Comparison of ENCODE assay signal across 21 mouse cellular contexts in the genomic region with DNA sequence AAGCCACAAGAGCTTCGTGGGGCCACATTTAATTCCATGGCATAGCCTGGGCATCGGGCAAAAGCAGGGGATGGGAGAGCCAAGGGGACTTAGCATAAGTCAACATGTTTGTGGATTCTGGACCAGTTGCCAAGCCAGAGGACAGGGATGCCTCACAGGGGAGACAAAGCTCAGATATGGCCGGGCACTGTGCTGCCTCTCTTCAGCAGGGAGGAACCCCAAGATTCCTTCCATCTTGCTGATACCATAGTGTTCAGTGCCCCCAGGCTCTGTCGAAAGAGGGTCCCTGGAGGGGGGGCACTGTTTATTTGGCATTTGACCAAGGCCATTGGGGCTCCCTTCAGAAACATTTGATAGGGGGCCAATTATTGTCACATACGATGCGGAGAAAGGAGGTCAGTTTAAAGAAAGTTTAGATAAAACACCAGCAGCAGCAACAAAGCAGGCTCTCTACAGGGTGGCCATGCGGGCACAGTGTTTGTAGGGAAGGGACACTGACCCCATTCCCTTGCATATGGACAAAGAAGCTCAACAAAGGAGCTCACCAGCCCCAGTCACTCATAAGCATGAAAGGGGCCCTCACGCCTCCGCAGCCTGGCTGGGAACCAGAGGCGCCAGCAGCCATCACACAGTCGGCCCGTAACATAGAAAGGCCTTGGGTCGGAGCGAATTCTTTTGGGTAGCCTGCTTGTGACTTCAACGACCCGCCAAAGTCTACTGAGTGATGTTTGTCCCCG.
DNase-seq lines count a peak whose midpoint lies in the region; ATAC-seq lines count a peak whose summit lies in the region.
"Had no signal": no experiment of that assay in that cellular context is flagged by ENCODE, and none has a peak within 500 bp of the region (broad histone marks: within the 10 kb centered on the region; RNA-seq: fewer than 3 reads in every experiment).

No protein-coding gene starts in this region.

- H3K36me3 ChIP-seq in forebrain, embryonic 13.5 days (ENCODE audit: poor library complexity, severe bottlenecking): no peaks in the 10 kb centered on the region
- H3K36me3 ChIP-seq in hindbrain, embryonic 16.5 days (ENCODE audit: control insufficient read depth, insufficient read depth, low read length): no peaks in the 10 kb centered on the region
- no peaks in the 10 kb centered on the region for H3K36me3 ChIP-seq in liver, embryonic 12.5 days
- H3K36me3 ChIP-seq: liver, embryonic 13.5 days; neural tube, embryonic 12.5 days had no signal

- no peaks in the 10 kb centered on the region for H3K27me3 ChIP-seq in forebrain, embryonic 13.5 days
- H3K27me3 ChIP-seq in hindbrain, embryonic 16.5 days (replicated peaks; ENCODE audit: control insufficient read depth, insufficient read depth, low read length): no peaks in the 10 kb centered on the region
- H3K27me3 ChIP-seq in liver, embryonic 12.5 days (replicated peaks): no peaks in the 10 kb centered on the region
- H3K27me3 ChIP-seq: liver, embryonic 13.5 days; neural tube, embryonic 12.5 days had no signal

- ATAC-seq in forebrain, embryonic 13.5 days: peak; percentile 72; the same call in 1 of the 2 replicates
- peak; percentile 60 for ATAC-seq in hindbrain, embryonic 16.5 days
- ATAC-seq in liver, embryonic 12.5 days: no peak

- 40% methylated on average over 17 of the region's 17 CpGs for WGBS in forebrain, embryonic 13.5 days
- WGBS in hindbrain, embryonic 16.5 days: 29% methylated on average over 17 of the region's 17 CpGs
- 81% methylated on average over 17 of the region's 17 CpGs for WGBS in liver, embryonic 12.5 days (ENCODE audit: insufficient replicate concordance)

- 0 out of 2 replicates have a peak overlapping the region, but pooled peaks have one; percentile 13 for H3K27ac ChIP-seq in brown adipose tissue, adult 24 weeks (replicated peaks; ENCODE audit: low read depth, low read length)
- no peak overlapping the region; the same call in 1 of the 2 replicates for H3K27ac ChIP-seq in forebrain, embryonic 13.5 days
- H3K27ac ChIP-seq in hindbrain, embryonic 16.5 days (ENCODE audit: low read depth, low read length): no peak overlapping the region
- H3K27ac ChIP-seq in liver, embryonic 12.5 days: no peak overlapping the region
- H3K27ac ChIP-seq: liver, embryonic 13.5 days; neural tube, embryonic 12.5 days had no signal

- H3K4me3 ChIP-seq in brown adipose tissue, adult 24 weeks (ENCODE audit: insufficient read depth, low read depth, low read length): no peak overlapping the region
- H3K4me3 ChIP-seq in forebrain, embryonic 13.5 days: no peak overlapping the region
- H3K4me3 ChIP-seq in hindbrain, embryonic 16.5 days (ENCODE audit: low read length): no peak overlapping the region
- no peak overlapping the region for H3K4me3 ChIP-seq in liver, embryonic 12.5 days
- H3K4me3 ChIP-seq: liver, embryonic 13.5 days; neural tube, embryonic 12.5 days had no signal

- DNase-seq in embryo, embryonic 10 days (ENCODE audit: low spot score): peak; percentile 47
- no peak for DNase-seq in embryo, embryonic 9.5 days (ENCODE audit: extremely low spot score)
- no peak for DNase-seq in lung, postnatal 36 days
- no peak for DNase-seq in left cerebral cortex, adult 18-20 months (ENCODE audit: low spot score in 2 of 2)
- DNase-seq: B cell, adult 2 months; cerebellum, adult 9-10 months; gastrocnemius, postnatal 14 days; heart, postnatal 36 days; kidney, adult 8-10 months; kidney, postnatal 36 days; left cerebral cortex, postnatal 4 days; liver, embryonic 13.5 days; lung, postnatal 10 days; right cerebral cortex, postnatal 4 days; thymus, adult 18-20 months had no signal

- H3K4me1 ChIP-seq in brown adipose tissue, adult 24 weeks (ENCODE audit: control insufficient read depth, insufficient read depth, insufficient read length, low read length): peaks cover 18% of the 10 kb centered on the region
- peaks cover 16% of the 10 kb centered on the region for H3K4me1 ChIP-seq in forebrain, embryonic 13.5 days
- peaks cover 7% of the 10 kb centered on the region for H3K4me1 ChIP-seq in hindbrain, embryonic 16.5 days (ENCODE audit: control insufficient read depth, insufficient read depth, low read depth, low read length)
- H3K4me1 ChIP-seq in liver, embryonic 12.5 days: 0 out of 2 replicates have a peak, but pooled peaks cover 4% of the 10 kb centered on the region
- H3K4me1 ChIP-seq: liver, embryonic 13.5 days had no signal

- no peaks in the 10 kb centered on the region for H3K9me3 ChIP-seq in forebrain, embryonic 13.5 days (replicated peaks)
- H3K9me3 ChIP-seq in hindbrain, embryonic 16.5 days (ENCODE audit: control insufficient read depth, low read length): no peaks in the 10 kb centered on the region
- H3K9me3 ChIP-seq in liver, embryonic 12.5 days (replicated peaks): no peaks in the 10 kb centered on the region
- H3K9me3 ChIP-seq: liver, embryonic 13.5 days; neural tube, embryonic 12.5 days had no signal

- no peak overlapping the region for H3K4me2 ChIP-seq in forebrain, embryonic 13.5 days
- no peak overlapping the region for H3K4me2 ChIP-seq in hindbrain, embryonic 16.5 days (ENCODE audit: low read length)
- H3K4me2 ChIP-seq in liver, embryonic 12.5 days: no peak overlapping the region
- H3K4me2 ChIP-seq: heart, embryonic 11.5 days; liver, embryonic 13.5 days; neural tube, embryonic 12.5 days had no signal

- H3K9ac ChIP-seq in forebrain, embryonic 13.5 days: no peak overlapping the region
- no peak overlapping the region for H3K9ac ChIP-seq in hindbrain, embryonic 16.5 days (ENCODE audit: low read depth, low read length)
- no peak overlapping the region for H3K9ac ChIP-seq in liver, embryonic 12.5 days
- H3K9ac ChIP-seq: liver, embryonic 13.5 days; neural tube, embryonic 12.5 days had no signal
